Mouse (Mus musculus) forebrain, embryonic 15.5 days (tissue): ENCODE measurements around the gene Gpn2. TPM values are rescaled to one million over a fixed set of nuclear protein-coding genes. Genes with fewer than 3 reads are reported as not detected.

Experiments
- ATAC-seq: fragments of 200-750 bp; cut with Nextera tagmentation; replicated peaks from 2 replicates; pipeline ENCODE4 v1.8.0; 2017; ENCODE audit warnings: mild to moderate bottlenecking, moderate TSS enrichment, moderate library complexity
- H3K27ac ChIP-seq: fragments of 300-500 bp; sonication (generic); replicated peaks from 2 replicates; pipeline ENCODE4 v1.5.1; 2015; ENCODE audit warnings: mild to moderate bottlenecking, inconsistent platforms
- H3K27me3 ChIP-seq: fragments of 300-500 bp; sonication (generic); 2 replicates; pipeline ENCODE4 v1.6.1; 2015; ENCODE audit warnings: inconsistent platforms
- H3K36me3 ChIP-seq: fragments of 300-500 bp; sonication (generic); 2 replicates; pipeline ENCODE4 v1.6.1; 2015; ENCODE audit warnings: mild to moderate bottlenecking, inconsistent platforms
- H3K4me1 ChIP-seq: fragments of 300-500 bp; sonication (generic); 2 replicates; pipeline ENCODE4 v1.6.1; 2015; ENCODE audit warnings: inconsistent platforms
- H3K4me2 ChIP-seq: fragments of 300-500 bp; sonication (generic); replicated peaks from 2 replicates; pipeline ENCODE4 v1.6.1; 2015; ENCODE audit warnings: mild to moderate bottlenecking, inconsistent platforms
- H3K4me3 ChIP-seq: fragments of 300-500 bp; sonication (generic); 2 replicates; pipeline ENCODE4 v1.5.1; 2015; ENCODE audit warnings: mild to moderate bottlenecking, inconsistent platforms
- H3K9ac ChIP-seq: fragments of 300-500 bp; sonication (generic); replicated peaks from 2 replicates; pipeline ENCODE4 v1.6.1; 2015; ENCODE audit warnings: mild to moderate bottlenecking, inconsistent platforms
- H3K9me3 ChIP-seq: fragments of 300-500 bp; sonication (generic); 2 replicates; pipeline ENCODE4 v1.6.1; 2016; ENCODE audit warnings: inconsistent platforms
- WGBS: fragments of 180-500 bp; shearing (Covaris S2); methylation state at CpG from one replicate; pipeline ENCODE4 v1.1.7; 2015; ENCODE audit warnings: mixed read lengths; 5-methylcytosine and 5-hydroxymethylcytosine counted together
- microRNA-seq: library from miRNA; unstranded; fragments of <30 nt; microRNA quantifications from one replicate; pipeline ENCODE4, GENCODE M21; 2016
- polyA plus RNA-seq: library from polyadenylated mRNA; unstranded; fragments of >200 nt; fragmentation: Nextera tagmentation; extraction: Ambion mirVana; gene quantifications from 2 replicates; pipeline ENCODE4 v1.2.1, GENCODE M21; 2015

Gene Gpn2
- polyA plus RNA-seq, 1 experiment from 2014 or later = 24.0 TPM

DNA sequence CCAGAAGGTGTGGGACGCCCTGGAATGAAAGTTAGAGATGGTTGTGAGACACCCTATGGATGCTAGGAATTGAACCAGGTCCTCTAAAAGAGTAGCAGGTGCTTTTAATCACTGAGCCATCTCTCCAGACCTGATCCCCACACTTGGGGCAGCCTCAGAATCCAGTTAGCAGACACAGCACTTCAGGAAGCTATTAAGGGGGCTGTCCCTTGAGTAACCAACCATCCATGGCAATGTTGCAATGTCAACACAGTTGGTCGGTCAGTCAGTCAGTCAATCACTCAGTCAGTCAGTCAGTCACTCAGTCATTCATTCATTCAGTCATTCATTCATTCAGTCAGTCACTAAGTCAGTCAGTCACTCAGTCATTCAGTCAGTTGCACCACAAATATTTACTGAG is 44.4 kb downstream of the Gpn2 start:
- Histone ChIP-seq H3K4me1 (peaks cover 15% of the 10 kb centered on the region), H3K4me3 (no peak overlapping the region), H3K27me3 (no peaks in the 10 kb centered on the region), H3K27ac (no peak overlapping the region), H3K4me2 (no peak overlapping the region), H3K9me3 (no peaks in the 10 kb centered on the region), H3K36me3 (peaks cover 8% of the 10 kb centered on the region), H3K9ac (no peak overlapping the region)
- 94% methylated on average over 2 of the region's 2 CpGs for WGBS
- ATAC-seq = no peak

DNA sequence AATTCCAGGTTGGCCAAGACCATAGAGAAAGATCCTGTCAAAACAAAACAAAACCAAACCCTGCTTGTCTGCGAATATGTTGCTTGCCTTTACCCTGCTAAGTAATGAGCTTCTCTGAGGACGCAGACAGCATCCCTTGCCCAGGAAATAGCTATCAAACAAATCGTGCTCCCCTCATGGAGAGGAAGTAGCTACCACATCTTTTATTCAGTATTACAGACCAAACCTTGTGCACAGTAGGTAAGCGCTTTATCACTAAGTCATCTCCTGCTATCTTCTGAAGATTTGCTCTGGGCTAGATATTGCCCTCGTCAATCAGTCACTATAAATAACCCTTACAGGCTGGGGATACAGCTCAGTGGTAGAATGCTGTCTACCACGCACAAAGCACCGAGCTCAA is 45.0 kb downstream of the Gpn2 start:
- no peak for ATAC-seq
- Histone ChIP-seq H3K4me1 (peaks cover 16% of the 10 kb centered on the region), H3K27me3 (no peaks in the 10 kb centered on the region), H3K9me3 (no peaks in the 10 kb centered on the region), H3K36me3 (peaks cover 8% of the 10 kb centered on the region), H3K4me3 (no peak overlapping the region), H3K9ac (no peak overlapping the region), H3K27ac (no peak overlapping the region), H3K4me2 (no peak overlapping the region)
- 91% methylated on average over 7 of the region's 7 CpGs for WGBS

DNA sequence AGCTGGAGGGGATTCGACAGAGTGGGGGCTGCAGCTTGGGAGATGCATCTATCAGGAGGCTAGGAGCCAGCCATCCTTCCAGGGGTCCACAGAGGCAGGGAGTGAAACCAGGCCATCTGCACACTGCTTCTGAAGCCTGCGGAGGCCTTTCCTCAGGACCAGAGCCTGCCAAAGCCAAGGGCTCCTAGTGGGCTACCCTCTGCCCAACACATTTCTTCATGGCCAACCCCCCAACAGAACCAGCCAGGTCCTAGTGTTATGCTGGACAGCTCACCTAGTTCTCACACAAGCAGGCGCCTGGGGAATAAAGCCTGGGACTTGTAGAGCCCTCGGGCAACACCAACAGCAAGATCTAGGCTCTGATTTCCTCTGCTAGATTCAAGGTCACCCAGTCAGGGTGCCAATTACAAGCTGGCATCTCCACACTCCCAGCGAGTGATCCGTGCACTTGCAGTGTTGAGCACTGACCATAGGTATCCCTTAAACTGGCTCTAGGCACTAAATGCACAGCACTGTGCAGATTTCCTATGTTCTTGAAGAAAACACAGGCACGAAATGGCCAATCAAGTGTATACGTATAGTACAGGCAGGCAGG is 46.3 kb downstream of the Gpn2 start:
- no peak overlapping the region for H3K4me2 ChIP-seq
- peaks cover 16% of the 10 kb centered on the region for H3K4me1 ChIP-seq
- H3K4me3 ChIP-seq = no peak overlapping the region
- no peaks in the 10 kb centered on the region for H3K9me3 ChIP-seq
- H3K9ac ChIP-seq = no peak overlapping the region
- 90% methylated on average over 8 of the region's 8 CpGs for WGBS
- no peaks in the 10 kb centered on the region for H3K27me3 ChIP-seq
- H3K27ac ChIP-seq = no peak overlapping the region
- peaks cover 4% of the 10 kb centered on the region for H3K36me3 ChIP-seq
- no peak for ATAC-seq

DNA sequence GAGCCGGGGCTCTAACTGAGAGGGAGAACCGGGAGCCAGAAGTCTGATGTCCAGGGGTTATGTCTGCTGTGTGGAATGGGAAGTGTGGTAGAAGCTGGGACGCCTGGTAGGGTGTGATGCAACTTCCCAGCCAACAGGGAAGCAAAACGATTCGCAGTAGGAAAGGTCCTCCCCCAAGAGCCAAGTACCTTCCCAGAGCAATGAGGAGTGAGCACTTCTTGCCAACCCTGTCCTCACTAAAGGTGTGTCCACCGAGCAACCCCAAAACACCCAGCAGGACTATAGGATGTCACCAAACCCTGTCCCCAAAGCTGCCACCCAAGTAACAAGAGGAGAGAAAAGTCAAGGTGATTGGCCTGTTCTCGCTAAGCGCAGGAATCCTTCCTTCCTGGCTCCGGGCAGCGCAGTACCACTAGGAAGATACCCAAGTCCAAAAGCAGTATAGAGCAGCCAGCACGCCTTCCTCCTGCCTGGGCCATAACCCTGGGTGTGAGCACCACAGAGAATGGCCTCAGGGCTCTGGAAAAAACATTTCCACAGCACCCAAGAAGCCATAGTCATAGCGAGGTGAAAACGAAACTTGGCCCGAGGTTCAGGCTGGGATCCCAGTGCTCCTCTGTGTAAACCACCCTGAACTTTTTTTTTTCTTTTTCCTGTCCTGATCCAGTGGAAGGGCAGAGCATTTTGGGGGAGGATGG is 47.1 kb downstream of the Gpn2 start:
- Histone ChIP-seq H3K9me3 (no peaks in the 10 kb centered on the region), H3K27me3 (no peaks in the 10 kb centered on the region), H3K27ac (no peak overlapping the region), H3K36me3 (no peaks in the 10 kb centered on the region), H3K9ac (no peak overlapping the region), H3K4me1 (peaks cover 16% of the 10 kb centered on the region), H3K4me3 (no peak overlapping the region), H3K4me2 (no peak overlapping the region)
- 86% methylated on average over 14 of the region's 14 CpGs for WGBS
- ATAC-seq = no peak

DNA sequence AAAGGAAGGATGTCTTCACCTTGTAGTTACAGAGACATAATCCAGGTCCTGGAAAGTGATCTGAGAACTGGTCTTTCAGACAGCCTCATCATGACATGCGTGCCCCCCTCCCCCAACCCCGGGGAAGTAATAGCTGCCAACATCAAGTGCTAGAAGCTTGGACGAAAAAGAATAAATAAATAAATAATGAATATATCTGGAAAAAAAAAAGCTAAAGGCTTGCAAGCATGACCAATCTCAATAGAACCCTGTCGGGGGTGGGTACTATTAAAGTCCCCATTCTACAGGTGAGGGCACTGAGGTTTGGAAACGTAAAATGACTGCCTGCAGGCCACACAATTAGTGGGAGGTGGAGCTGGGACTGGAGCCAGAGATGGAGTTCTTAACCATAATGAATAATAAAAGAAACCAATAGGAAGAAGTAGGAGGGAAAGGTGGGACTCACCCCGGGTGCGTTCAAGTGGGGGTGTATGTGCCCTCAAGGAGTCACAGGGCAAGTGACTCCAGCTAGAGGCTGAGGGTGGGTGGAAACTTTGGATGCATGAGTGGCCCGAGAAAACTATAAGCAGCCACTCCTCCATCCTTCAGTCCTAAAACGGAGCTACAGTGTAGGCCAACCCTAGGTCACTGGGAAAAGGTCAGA is 47.7 kb downstream of the Gpn2 start:
- WGBS = 27% methylated on average over 9 of the region's 9 CpGs
- ATAC-seq = no peak
- Histone ChIP-seq H3K27ac (no peak overlapping the region), H3K27me3 (no peaks in the 10 kb centered on the region), H3K9ac (peak overlapping the region; percentile 92), H3K4me3 (peak overlapping the region; percentile 88), H3K4me2 (peak overlapping the region; percentile 97), H3K36me3 (no peaks in the 10 kb centered on the region), H3K9me3 (no peaks in the 10 kb centered on the region), H3K4me1 (peaks cover 16% of the 10 kb centered on the region)

GRCm38 (mm10) chr4:133632483-133633327 is 48.5 kb downstream of the Gpn2 start:
- H3K36me3 ChIP-seq = no peaks in the 10 kb centered on the region
- peaks cover 16% of the 10 kb centered on the region for H3K4me1 ChIP-seq
- H3K4me3 ChIP-seq = peak overlapping the region; percentile 88
- H3K4me2 ChIP-seq = peak overlapping the region; percentile 97
- ATAC-seq = peak; percentile 81
- no peaks in the 10 kb centered on the region for H3K9me3 ChIP-seq
- WGBS = under 1% methylated on average over 55 of the region's 69 CpGs
- peak overlapping the region; percentile 84 for H3K27ac ChIP-seq
- no peaks in the 10 kb centered on the region for H3K27me3 ChIP-seq
- H3K9ac ChIP-seq = peak overlapping the region; percentile 92

- Histone ChIP-seq H3K4me3 (peak overlapping the region; percentile 88), H3K4me2 (peak overlapping the region; percentile 97), H3K9me3 (no peaks in the 10 kb centered on the region), H3K4me1 (peaks cover 16% of the 10 kb centered on the region), H3K27ac (peak overlapping the region; percentile 84), H3K9ac (peak overlapping the region; percentile 92), H3K36me3 (no peaks in the 10 kb centered on the region), H3K27me3 (no peaks in the 10 kb centered on the region)
- 10% methylated on average over 36 of the region's 47 CpGs for WGBS
- peak; percentile 94 for ATAC-seq
Observed at GRCm38 (mm10) chr4:133633332-133634042, 49.3 kb downstream of the Gpn2 start.

GRCm38 (mm10) chr4:133634043-133634410 is 49.9 kb downstream of the Gpn2 start:
- Histone ChIP-seq H3K4me1 (peaks cover 16% of the 10 kb centered on the region), H3K27ac (no peak overlapping the region), H3K4me3 (no peak overlapping the region), H3K4me2 (no peak overlapping the region), H3K36me3 (no peaks in the 10 kb centered on the region), H3K9me3 (no peaks in the 10 kb centered on the region), H3K27me3 (no peaks in the 10 kb centered on the region), H3K9ac (no peak overlapping the region)
- ATAC-seq = no peak
- 84% methylated on average over 5 of the region's 5 CpGs for WGBS

Small RNA genes lying within 50 kb of the gene (microRNA-seq; reads per million reads assigned to microRNA genes)
- not detected for gene Gm23158

Other genes starting within 250 kb of the Gpn2 start
- gene Wdtc1, start 230.9 kb upstream of the Gpn2 start, polyA plus RNA-seq = 16.2 and 18.1 TPM in 2 replicates
- 6.5 and 6.7 TPM in 2 replicates for gene Slc9a1, start 214.7 kb upstream of the Gpn2 start, polyA plus RNA-seq
- 0.11 and 0.13 TPM in 2 replicates for gene Tent5b, start 104.2 kb upstream of the Gpn2 start, polyA plus RNA-seq
- gene Trnp1, start 85.8 kb upstream of the Gpn2 start, polyA plus RNA-seq = 7.9 and 9.0 TPM in 2 replicates
- gene Kdf1, start 65.4 kb upstream of the Gpn2 start, polyA plus RNA-seq = 0.18 and 0.41 TPM in 2 replicates
- 276 and 280 TPM in 2 replicates for gene Nudc, start 38.4 kb upstream of the Gpn2 start, polyA plus RNA-seq
- gene Nr0b2, start 31.0 kb upstream of the Gpn2 start, polyA plus RNA-seq = not detected in 2 replicates
- 7.9 and 9.0 TPM in 2 replicates for gene Gpatch3, start 9.6 kb upstream of the Gpn2 start, polyA plus RNA-seq
- 0.97 and 1.1 TPM in 2 replicates for gene Sfn, start 17.8 kb downstream of the Gpn2 start, polyA plus RNA-seq
- 4.9 and 6.3 TPM in 2 replicates for gene Zdhhc18, start 65.8 kb downstream of the Gpn2 start, polyA plus RNA-seq
- gene Pigv, start 88.3 kb downstream of the Gpn2 start, polyA plus RNA-seq = 16.5 and 16.9 TPM in 2 replicates
- 40.1 and 40.9 TPM in 2 replicates for gene Arid1a, start 172.4 kb downstream of the Gpn2 start, polyA plus RNA-seq